ENCODE assay signal across 8 mouse cellular contexts in the genomic region with DNA sequence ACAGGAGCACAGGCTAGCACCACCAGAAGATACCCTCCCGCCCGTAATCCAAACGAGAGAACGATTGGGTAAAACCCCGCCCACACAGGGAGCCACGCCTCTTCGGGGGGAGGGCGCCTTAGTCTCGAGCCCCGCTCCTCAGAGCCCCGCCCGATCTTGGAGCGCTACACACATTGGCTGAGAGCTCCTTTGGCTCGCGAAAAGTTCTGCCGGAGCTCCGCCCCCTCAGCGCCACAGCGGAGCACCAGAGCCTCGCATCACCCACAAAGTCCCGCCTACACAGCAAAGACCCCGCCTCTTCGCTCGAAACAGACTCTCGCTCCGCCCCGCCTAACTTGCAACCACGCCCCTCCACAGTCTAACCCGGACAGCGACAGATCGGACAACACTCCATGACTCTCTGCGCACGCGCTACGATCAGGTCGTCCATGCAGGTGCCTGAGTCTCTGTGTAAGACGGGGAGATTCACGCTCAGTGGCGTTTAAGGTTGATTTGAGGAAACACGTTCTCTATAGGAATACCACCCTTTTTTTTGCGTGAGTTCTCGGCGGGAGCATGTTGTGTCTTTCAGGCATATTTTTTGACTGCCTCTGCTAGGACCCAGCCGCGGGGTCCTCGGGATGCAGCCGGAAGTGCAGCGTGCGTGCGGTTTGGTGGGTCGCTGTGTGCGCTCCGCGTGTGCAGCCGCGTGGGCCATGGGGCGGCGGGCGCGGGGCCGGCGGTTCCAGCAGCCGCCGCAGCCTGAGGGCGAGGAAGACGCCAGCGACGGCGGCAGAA. TPM values are rescaled to one million over a fixed set of nuclear protein-coding genes. Genes with fewer than 3 reads are reported as not detected.
DNase-seq lines count a peak whose midpoint lies in the region; ATAC-seq and TF ChIP-seq lines count a peak whose summit lies in the region.

Gene Srd5a1 (minus strand): TSS at position 45 of the 777 bp plus-strand sequence.

- in situ Hi-C loops in Patski (cut with MboI; ENCODE audit: low pct_unique_long_range_greater_than_20kb), result loop anchor here (5.0 kb wide), 1 partner anchor 59 kb away; no protein-coding TSS in a partner anchor

- POLR2A ChIA-PET in Patski (lab: Charles Lee), result interaction anchor here (0.8 kb wide), 1 partner anchor 9 kb away, joined by 3 read pairs; no protein-coding TSS in a partner anchor

- no peaks in the 10 kb centered on the region for H3K9me3 ChIP-seq in hindbrain, embryonic 13.5 days

- peak; percentile 96 for DNase-seq in Patski (ENCODE audit: low read depth, low spot score)
- peak; percentile 99 for DNase-seq in cerebellum, postnatal 14 days
- DNase-seq in frontal cortex, postnatal 14 days (ENCODE audit: low spot score in 2 of 2), result peak; percentile 98 to 99
- peak; percentile 88 to 96 for DNase-seq in layer of hippocampus, postnatal 25 days (ENCODE audit: extremely low spot score in 1 of 2, low spot score in 1 of 2)
- DNase-seq in lung, postnatal 25 days (ENCODE audit: low spot score), result peak; percentile 99
- DNase-seq in retina, embryonic 14.5 days (ENCODE audit: low spot score), result peak; percentile 99
- peak; percentile 99 for DNase-seq in thymus, postnatal 4 days

- TF ChIP-seq CTCF in Patski (IDR thresholded peaks at IDR 0.05), result no peak

- peak within 1 kb of the TSS; percentile 92 for H3K4me2 ChIP-seq in hindbrain, embryonic 13.5 days

- peak within 1 kb of the TSS; percentile 93 for H3K4me3 ChIP-seq in hindbrain, embryonic 13.5 days

- peak within 1 kb of the TSS; percentile 80 for H3K9ac ChIP-seq in hindbrain, embryonic 13.5 days

- H3K27me3 ChIP-seq in Patski, result no peaks in the 10 kb centered on the region
- H3K27me3 ChIP-seq in hindbrain, embryonic 13.5 days, result no peaks in the 10 kb centered on the region

- under 1% methylated on average over 65 of the region's 69 CpGs for WGBS in hindbrain, embryonic 13.5 days

- H3K4me1 ChIP-seq in hindbrain, embryonic 13.5 days (replicated peaks), result peaks cover 19% of the 10 kb centered on the region

- peaks cover 31% of the 10 kb centered on the region for H3K36me3 ChIP-seq in hindbrain, embryonic 13.5 days

- ATAC-seq in Patski, result peak; percentile 99
- ATAC-seq in hindbrain, embryonic 13.5 days (ENCODE audit: low FRiP score), result peak; percentile 99

- CTCF ChIA-PET in Patski (lab: Charles Lee), result interaction anchor here (1.0 to 2.5 kb wide), 7 partner anchors 13 to 59 kb away, joined by 3 to 5 read pairs (median 5); no protein-coding TSS in a partner anchor

- H3K27ac ChIP-seq in hindbrain, embryonic 13.5 days, result peak within 1 kb of the TSS; percentile 64

RNA-seq across cellular contexts. Expression of gene Srd5a1, which starts in this region (rescaled TPM):
- 122 TPM for polyA plus RNA-seq in Patski (2021)
- 24.5 and 27.8 TPM in 2 replicates for polyA plus RNA-seq in hindbrain, embryonic 13.5 days (2015; fragmentation: Nextera tagmentation; extraction: Ambion mirVana)
- total RNA-seq in layer of hippocampus, postnatal 25 days (2021), result 10 to 100 TPM; 14.7 to 15.8 TPM

Comparison
In these comparisons a context has a peak if more than half of its experiments do, and no peak if none do; other contexts are left out.
1. Peak in every context shown above with its lines: DNase-seq, ATAC-seq, H3K4me3 ChIP-seq and H3K27ac ChIP-seq.